Mouse (Mus musculus) common myeloid progenitor, adult 5-6 weeks (primary cell): ENCODE measurements around the gene Golph3l. TPM values are rescaled to one million over a fixed set of nuclear protein-coding genes. Genes with fewer than 3 reads are reported as not detected.
"Not testable (repeated sequence)": the region's sequence is repeated elsewhere in the genome, so short reads cannot be mapped to it uniquely, and the experiment has no call there.

Experiments used
- ATAC-seq: replicated peaks from 2 replicates; pipeline ENCODE4 v1.8.0; 2016; ENCODE audit warnings: low read depth, mild to moderate bottlenecking, moderate TSS enrichment, inconsistent platforms; ENCODE audit not compliant: poor library complexity, severe bottlenecking
- total RNA-seq: library from RNA; stranded (forward); fragments of 200-1000, 187-1606 nt; gene quantifications from 2 replicates; pipeline ENCODE4 v1.2.3, GENCODE M21; 2017

The Golph3l gene
- total RNA-seq, 1 experiment from 2014 or later, result 72.7 TPM

DNA sequence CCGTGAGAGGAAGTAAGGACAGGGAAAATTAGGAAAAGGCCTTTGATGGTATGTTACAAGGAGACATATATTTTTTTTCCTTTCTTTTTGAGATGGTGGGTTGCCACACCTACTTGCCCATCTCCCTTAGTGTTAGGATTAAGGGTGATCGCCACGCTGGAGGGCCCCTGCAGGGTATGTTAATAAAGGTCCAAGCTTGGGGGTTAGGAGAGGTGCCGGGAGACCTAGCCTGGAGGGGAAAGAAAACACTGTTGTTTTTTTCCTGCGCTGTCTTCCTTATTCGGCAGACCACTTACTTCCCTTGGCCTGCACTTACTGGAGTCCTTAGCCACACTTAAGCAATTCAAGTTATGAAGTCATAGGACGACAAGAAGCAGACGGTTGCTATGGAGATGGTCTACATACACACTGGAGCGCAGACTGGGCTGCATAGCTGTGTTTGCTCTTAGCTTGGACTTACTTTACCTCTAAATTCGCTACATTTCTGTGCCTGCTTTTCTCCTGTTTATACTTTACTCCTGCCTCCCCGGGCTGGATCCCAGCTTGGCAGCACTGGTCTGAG is 64.8 kb downstream of the Golph3l start:
- ATAC-seq, result peak; percentile 61

DNA sequence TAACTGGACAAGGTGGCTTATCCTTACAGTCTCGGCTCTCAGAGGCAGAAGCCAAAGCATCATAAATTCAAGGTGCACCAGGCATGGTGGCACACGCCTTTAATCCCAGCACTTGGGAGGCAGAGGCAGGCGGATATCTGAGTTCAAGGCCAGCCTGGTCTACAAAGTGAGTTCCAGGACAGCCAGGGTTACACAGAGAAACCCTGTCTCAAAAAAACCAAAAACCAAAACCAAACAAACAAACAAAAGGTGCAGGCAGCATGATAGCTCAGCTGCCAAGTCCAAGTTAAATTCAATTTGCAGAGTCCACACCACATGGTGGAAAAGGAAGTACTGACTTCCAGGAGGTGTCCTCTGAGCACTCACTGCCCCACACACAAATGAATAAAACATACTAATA is 65.6 kb downstream of the Golph3l start:
- not testable (repeated sequence) for ATAC-seq

GRCm38 (mm10) chr3:95655437-95655836 is 66.7 kb downstream of the Golph3l start:
- no peak for ATAC-seq

DNA sequence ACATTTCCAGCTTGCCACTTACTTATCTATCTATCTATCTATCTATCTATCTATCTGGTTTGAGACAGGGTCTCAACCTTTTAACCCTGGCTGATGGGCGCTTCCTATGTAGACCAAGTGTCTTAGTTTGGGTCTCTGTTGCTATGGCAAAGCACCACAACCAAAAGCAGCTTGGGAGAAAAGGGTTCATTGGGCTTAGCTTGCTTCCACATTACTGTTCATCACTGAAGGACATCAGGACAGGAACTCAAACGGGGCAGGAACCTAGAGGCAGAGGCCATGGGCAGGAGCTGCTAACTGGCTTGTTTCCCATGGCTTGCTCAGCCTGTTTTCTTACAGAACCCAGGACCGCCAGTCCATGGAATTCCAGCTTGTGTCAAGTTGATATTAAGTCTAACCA is 68.4 kb downstream of the Golph3l start:
- no peak for ATAC-seq

DNA sequence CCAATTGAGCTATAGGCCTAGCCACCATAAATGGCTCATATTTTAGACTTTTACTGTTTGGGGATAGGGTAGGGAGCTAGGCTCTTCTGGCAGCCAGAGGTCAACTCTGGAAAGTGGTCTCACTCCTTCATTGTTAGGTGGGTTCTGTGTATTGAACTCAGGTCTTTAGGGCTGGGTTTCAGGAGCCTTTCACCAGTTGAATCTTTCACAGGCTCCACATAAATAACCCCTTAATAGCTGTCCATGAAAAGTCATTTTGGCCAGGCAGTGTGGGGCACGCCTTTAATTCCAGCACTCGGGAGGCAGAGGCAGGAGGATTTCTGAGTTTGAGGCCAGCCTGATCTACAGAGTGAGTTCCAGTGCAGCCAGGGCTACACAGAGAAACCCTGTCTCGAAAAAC is 69.0 kb downstream of the Golph3l start:
- no peak for ATAC-seq

DNA sequence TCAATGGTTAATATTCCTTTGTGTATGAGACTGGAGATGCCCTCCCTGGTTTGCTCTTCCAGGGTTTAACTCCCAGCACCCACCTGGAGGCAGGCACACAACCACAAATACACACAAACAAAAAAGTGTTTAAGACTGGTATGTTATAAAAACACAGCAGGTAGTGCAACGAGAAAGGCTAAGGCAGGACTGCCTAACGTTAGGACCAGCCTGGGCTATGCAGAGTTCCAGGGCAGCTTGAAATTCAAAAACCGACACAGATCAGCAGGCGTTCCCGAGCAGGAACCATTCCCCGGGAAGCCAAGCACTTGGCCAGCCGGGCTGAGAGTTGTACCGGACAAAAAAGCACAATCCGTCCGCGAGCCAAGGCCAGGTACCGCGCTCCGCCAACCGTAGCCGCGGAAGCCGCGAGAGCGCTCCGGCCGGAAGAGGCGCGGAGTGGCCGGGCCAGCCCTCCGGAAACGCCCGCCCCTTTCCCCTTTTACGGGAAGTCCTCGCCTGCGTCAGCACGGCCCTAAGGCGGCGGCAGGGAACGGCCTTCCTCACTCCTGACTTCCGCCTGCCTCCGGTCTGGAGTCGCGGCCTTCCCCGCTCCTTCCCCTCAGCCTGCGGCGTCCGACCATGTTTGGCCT is 69.6 kb downstream of the Golph3l start, which contains the start of gene Mcl1:
Gene Mcl1, plus strand, starts transcription at position 553 of the 632 bp plus-strand sequence.
- ATAC-seq, result peak; percentile 73

GRCm38 (mm10) chr3:95658868-95659712 is 70.4 kb downstream of the Golph3l start:
- ATAC-seq, result peak; percentile 34

DNA sequence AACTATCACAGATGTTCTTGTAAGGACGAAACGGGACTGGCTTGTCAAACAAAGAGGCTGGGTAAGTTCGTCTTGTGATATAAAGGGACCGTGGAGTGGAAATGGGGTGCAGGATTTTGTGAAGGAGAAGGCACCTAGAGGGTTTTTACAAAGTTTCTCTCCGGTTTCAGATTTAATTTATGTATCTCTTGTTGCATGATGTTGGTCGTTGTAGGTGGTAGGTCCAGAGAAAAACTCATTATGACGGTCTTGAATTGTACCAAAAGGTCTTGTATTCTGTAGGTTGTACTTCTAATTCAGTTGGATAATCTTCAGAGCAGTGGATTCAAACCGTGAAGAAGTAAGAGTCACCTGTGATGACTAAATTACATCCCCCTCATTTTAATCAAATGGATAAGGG is 71.2 kb downstream of the Golph3l start:
- ATAC-seq, result no peak

GRCm38 (mm10) chr3:95660788-95661478 is 72.2 kb downstream of the Golph3l start:
- ATAC-seq, result no peak

DNA sequence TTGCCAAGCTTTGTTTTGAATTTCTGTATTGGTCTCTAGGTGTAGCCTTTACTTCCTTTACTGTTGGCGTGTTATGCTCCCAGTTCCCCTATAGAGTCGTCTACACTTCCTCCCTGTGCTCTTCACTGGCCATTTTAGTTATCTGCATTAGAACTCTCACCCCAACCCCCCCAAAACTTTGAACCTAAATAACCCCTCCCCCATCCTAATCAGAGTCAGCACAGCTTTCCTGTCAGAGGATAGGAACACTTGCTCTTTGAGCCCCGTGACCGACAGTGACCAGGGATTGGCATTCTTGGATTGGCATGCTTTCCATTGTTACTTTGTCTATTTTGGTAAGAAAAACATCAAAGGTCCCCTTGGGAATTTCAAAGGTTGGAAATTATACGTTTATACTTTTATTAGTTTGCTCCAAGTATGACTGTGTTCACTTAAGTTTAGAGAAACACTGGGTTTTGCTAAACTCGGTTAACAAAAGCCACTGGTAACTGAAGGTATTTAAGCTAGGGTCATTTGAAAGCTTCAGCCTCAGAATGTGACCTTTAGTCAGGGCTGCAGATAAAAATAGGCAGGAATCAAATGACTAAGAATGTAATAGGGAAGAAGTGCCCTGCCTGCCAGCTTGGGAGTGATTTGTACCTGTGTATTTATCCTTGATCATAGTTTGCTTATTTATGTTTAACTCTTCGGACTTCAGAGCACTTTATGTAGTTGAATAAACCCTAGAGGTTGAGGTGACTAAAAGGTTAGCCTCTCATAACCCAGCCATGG is 73.4 kb downstream of the Golph3l start:
- peak; percentile 5; the same call in 1 of the 2 replicates for ATAC-seq

- ATAC-seq, result no peak
Measured at GRCm38 (mm10) chr3:95662724-95663449, 74.2 kb downstream of the Golph3l start.

DNA sequence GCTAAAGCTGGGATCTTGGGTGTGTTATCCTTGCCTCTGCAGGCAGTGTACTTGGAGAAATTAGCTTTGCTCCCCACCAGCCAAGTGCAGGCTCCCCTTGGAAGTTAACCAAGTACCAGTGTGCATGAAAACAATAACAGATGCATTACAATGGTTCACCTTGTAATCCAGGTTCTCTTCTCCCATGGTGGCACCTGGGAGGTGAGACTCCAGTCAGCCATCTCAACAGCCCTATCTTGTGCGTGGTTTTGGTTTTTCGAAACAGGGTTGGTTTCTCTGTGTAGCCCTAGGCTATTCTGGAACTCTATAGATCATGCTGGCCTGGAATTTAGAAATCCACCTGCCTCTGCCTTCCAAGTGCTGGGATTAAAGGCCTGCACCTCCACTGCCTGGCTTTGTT is 74.8 kb downstream of the Golph3l start:
- ATAC-seq, result no peak

DNA sequence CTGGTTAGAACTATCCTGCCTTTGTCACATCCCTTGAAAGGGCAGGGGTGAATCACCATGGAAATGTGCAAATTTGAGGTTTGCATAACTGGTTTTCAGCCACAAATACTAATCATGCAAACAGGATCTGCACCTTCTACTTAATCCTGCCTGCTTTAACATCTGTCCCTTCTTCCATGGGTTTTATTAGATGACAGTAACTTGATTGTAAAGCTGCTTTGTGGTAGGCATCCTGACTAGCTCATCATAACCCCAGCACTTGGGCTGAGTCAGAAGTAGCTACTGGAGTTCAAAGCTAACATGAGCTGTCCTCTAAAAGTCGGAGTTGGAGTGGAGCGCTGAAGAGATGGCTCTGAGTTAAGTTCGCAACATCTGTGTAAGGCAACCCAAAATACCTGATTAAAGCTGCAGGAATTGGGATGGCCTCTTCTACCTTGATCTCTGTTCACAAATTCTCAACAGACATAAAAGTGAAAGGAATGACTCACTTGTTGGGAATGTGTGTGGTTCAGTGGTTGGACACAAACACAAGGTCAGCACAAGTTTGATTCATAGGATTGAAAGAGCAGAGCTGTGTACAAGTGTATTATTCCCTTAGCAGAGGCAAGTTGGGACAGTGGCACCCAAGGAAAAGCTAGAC is 75.4 kb downstream of the Golph3l start:
- no peak for ATAC-seq

DNA sequence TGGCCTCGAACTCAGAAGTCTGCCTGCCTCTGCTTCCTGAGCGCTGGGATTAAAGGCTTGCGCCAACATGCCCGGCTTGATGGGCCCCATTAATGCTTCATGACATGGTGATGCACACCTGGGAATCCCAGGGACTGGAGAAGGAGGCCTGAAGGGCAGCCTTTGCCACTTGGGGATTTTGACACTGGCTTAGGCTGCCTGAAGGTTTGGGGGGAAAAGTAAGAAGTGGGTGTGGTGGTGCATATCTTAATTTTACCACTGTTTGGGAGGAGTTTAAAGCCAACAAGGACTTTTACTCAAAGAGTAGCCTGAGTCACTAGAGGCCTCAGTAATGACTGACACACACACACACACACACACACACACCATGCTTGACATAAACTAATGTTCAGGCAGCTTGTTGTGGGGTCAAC is 76.2 kb downstream of the Golph3l start:
- no peak for ATAC-seq

DNA sequence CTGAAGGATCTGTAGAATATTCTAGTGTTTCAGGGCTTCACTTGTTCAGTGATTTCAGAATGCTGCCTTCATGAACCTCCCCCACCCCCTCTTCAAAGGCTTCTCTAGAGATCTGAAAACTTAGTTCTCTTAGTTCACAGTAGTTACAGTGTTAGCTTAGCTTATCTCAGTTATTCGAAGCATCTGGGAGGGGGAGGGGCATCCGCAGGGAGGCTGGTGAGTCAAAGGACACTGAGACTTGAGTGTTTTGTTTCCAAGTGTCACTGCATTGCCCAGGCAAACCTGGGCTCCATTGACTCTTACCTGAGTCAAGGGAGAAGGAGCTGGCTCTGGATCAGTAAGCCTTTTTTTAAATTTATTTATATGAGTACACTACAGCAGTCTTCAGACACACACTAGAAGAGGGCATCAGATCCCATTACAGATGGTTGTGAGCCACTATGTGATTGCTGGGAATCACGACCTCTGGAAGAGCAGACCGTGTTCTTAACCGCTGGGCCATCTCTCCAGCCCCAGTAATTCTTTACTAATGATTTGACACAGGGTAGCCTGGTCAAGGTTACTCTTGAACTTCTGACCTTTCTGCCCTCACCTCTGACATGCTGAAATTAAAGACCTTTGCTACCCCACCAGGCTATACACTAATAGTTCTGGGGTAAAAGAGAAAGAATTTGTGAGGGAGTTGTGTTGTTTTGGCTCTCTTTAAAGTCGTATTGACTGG is 77.5 kb downstream of the Golph3l start:
- ATAC-seq, result peak; percentile 20; the same call in 1 of the 2 replicates

DNA sequence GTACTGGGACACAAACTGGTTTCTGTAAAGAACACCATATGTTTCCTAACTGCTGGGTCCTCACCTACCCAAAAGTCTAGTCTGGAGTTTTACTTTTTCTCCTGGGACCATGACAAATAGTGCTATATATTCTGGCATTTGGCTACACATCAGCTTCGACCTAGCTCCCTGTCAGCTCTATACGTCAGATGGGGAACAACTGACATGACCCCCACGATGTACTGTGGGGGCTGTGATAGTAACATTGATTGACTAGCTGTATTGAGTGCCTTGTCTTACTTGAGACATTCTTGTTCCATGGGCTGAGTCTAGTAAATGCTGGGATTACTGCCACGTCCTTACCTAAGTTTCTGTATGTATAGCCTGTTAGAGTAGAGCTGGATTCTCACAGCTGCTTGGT is 78.8 kb downstream of the Golph3l start:
- no peak for ATAC-seq

- ATAC-seq, result no peak
Measured at GRCm38 (mm10) chr3:95668026-95668425, 79.3 kb downstream of the Golph3l start.
